Mouse (Mus musculus): ENCODE measurements around the gene Zbtb1.

Zbtb1 gene

DNA sequence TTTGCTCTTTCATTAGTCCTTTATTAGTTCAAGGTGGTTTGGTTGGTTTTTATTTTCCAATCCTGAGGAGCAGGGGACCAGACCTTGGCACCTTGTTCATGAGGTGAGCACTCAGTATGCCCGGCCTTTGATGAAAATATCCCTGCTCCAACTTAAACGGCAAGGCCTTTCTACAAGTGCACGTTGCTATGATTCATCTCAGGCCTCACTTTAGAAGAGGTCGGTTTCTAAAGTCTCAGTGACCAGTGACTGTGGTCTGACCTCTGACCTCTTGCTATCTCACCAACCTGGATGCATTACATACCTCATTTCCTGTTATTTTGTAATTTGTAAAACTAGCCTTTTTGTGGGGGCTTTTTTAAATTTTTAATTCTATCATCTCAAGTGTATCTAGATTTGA is 39.1 kb downstream of the Zbtb1 start:
- no peak for TF ChIP-seq GATA4 (IDR thresholded peaks at IDR 0.05; ENCODE audit: insufficient replicate concordance, low read length)

DNA sequence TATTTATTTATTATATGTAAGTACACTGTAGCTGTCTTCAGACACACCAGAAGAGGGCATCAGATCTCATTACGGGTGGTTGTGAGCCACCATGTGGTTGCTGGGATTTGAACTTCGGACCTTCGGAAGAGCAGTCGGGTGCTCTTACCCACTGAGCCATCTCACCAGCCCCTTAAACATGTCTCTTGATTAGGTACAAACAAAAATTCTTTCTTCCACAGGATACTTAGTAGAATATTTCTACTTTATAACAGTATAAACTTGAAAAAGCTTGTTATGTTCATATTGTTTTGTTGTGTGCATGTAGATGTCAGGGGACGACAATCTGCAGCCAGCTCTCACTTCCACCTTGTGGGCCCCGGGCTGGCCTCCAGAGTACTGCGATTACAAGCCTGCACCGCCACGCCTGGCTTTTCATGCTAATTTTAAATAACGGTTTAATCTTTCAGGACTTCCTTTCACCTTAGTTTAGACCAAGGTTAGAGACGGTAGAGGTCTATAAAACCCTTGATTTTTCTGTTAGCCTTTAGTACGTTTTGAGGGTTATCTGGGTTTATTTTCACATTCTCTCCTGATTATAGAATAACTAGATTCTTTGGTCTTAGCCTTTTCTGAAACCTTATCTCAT is 45.4 kb downstream of the Zbtb1 start:
- TF ChIP-seq GATA4 (IDR thresholded peaks at IDR 0.05; ENCODE audit: insufficient replicate concordance, low read length): no peak

DNA sequence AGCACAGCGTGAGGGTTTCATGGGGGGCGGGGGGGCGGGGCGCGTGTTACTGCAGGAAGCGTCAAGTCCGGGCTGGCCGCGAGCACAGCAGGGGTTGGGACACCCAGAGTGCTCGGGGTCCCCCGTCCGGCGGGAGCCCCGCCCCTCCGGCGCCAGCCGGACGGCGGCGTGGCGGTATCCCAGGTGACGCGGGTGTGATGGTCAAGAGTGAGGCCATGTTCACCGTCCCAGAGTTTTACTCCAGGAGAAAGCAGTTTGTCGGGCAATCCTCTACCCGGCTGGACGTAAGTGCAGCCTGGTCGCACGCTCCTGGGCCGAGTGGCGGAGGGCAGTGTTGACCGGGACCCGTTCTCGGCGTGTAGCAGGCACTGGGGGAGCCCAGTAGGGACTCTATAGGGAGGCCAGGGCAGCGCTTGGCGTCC is 47.4 kb downstream of the Zbtb1 start, which contains the start of gene Ppp1r36:
TSS of gene Ppp1r36 (plus strand) at position 106 of the 422 bp plus-strand sequence.
- no peak for TF ChIP-seq GATA4 (IDR thresholded peaks at IDR 0.05; ENCODE audit: insufficient replicate concordance, low read length)

DNA sequence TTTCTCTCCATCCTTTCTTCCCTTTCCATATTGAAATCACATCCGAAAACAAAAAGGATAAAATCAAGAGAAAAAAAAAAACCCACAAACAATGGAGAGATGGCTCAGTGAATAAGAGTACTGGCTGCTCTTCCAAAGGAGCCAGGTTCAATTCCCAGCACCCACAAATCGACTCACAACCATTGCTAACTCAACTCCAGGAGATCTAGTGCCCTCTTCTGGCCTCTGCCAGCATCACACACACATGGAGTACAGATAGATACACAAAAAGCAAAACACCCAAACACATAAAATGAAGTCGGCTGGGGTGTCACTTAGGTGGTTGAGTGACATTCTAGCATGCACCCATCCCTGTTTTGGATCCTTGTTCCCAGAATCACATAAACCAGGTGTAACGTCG is 48.3 kb downstream of the Zbtb1 start:
- no peak for TF ChIP-seq GATA4 (IDR thresholded peaks at IDR 0.05; ENCODE audit: insufficient replicate concordance, low read length)

DNA sequence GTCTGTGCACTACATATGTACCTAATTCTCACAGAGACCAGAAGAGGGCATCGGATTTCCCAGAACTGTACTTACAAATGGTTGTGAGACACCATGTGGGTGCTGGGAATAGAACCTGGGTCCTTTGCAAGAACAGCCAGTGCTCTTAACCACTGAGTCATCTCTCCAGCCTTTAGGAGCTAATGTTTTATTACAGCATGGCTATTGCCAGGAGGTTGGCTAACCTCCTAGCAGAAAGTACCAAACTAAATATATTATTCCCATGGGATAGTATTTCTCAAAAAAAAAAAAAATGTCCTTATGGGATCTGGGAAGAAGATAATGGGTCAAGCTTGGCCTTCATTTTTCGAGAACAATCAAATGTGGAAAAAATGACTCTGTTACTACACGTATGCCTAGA is 55.2 kb downstream of the Zbtb1 start:
- no peak for TF ChIP-seq GATA4 (IDR thresholded peaks at IDR 0.05; ENCODE audit: insufficient replicate concordance, low read length)

DNA sequence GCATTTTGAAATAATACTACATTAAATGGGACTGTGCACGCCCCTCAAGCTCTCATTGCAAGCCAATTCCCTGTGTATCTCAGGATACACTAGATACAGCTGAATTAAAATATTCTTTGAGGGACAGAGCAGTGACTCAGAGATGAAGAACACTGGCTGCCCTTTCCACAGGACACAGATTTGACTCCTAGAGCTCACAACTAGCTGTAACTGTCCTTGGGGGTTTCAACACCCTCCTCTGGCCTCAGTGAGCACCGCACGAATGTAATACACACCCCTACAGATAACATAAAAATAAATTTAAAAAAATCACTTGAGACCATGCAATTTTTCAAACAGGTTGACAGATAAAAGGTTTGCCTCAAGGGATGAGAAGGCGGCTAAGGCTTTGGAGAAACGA is 57.5 kb downstream of the Zbtb1 start:
- no peak for TF ChIP-seq GATA4 (IDR thresholded peaks at IDR 0.05; ENCODE audit: insufficient replicate concordance, low read length)

DNA sequence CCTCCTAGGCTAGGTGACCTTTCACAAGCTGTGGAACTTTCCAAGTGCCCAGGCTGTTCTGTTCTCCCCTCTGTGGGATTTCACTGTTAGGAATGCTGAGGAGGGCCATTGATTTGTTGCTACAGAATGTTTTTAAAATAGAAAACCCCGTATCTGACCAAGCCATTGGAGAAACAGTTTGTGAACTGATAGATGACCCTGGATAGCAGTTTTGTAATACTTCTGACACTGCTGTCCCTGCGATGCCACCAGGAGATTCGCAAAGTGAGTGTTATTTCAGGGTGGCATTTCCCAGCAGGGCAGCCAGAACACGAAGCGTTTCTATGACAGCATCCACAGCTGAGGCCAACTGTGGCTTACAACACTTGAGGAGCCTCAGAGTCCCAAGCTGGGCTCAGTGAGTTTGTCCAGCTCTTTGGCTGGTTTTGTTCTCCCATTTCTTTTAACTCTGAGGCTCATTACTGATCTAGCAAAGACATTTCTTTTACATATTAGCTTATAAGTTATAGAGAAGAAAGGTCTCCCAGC is 60.9 kb downstream of the Zbtb1 start:
- TF ChIP-seq GATA4 (IDR thresholded peaks at IDR 0.05; ENCODE audit: insufficient replicate concordance, low read length): peak; percentile 56; the same call in 1 of the 2 replicates

DNA sequence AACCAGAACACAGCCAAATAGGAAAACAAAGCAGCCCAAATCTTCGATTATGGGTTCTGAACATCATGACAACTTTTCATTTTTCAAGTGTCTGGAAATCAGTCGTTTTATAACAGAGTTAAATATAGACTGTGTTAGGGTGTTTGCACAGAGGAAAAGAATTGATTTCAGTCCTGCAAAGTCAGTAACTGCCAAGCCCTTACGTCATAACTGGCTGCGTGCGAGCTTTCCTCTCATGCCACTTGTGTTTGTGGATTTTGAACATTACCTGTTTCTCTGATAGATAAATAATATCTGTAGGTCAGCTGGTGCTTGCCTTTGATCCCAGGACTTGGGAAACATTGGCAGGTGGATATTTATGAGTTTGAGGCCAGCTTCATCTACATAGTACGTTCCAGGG is 61.4 kb downstream of the Zbtb1 start:
- 0 out of 2 replicates have a peak, but pooled peaks have one; percentile 13 for TF ChIP-seq GATA4 (IDR thresholded peaks at IDR 0.05; ENCODE audit: insufficient replicate concordance, low read length)

DNA sequence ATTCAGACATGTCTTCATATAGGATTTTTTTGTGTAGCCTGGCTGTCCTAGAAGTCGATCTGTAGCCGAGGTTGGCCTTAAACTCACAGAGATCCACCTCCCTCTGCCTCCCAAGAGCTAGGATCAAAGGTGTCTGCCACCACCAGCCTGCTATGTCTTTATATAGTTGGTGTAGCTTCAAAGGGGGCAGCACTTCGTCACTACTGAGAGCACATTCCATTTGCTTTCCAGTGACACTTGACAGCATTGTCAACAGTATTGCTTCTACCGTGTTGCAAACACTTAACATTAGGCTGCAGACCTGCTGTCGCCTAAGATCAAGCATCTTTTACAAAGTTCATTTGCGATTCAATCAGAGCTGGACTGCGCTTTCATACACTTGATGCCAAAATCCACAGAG is 64.0 kb downstream of the Zbtb1 start:
- no peak for TF ChIP-seq GATA4 (IDR thresholded peaks at IDR 0.05; ENCODE audit: insufficient replicate concordance, low read length)

DNA sequence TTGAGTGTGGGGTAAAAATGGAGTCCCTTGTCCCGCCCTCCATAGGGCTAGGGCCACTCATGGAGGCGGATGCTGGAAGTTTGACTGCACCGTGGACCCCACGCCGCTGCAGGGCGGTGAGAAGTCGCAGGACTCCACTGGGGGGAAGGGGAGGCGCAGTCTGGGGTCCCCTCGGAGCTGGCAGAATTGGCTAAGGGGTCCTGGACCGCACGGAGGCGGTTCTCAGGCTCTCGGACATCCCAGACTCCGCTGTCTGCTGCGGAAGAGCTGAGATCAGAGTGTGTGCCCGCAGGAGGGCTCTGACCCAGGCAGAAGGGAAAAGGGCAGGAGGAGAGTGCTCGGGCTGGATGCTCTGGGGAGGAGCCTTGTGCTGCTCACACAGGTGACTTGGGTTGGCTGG is 65.0 kb downstream of the Zbtb1 start:
- TF ChIP-seq GATA4 (IDR thresholded peaks at IDR 0.05; ENCODE audit: insufficient replicate concordance, low read length): no peak

DNA sequence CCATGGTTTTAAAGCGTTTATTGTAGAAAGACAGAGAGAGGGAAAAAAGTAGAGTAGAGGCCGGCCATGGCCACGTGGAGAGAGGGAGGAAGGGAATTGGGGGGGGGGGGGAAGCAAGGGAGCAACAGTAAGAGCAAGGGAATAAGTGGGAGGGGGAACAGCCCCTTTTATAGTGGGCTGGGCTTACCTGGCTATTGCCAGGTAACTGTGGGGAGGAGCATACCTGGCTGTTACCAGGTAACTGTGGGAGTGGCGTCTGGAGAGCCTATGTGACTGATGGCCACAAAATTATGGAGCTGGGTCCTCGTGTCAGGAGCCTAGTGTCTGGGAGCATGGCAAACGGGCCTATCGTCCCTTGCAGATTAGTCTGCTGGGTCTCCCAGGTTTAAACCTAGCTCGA is 65.5 kb downstream of the Zbtb1 start:
- no peak for TF ChIP-seq GATA4 (IDR thresholded peaks at IDR 0.05; ENCODE audit: insufficient replicate concordance, low read length)

DNA sequence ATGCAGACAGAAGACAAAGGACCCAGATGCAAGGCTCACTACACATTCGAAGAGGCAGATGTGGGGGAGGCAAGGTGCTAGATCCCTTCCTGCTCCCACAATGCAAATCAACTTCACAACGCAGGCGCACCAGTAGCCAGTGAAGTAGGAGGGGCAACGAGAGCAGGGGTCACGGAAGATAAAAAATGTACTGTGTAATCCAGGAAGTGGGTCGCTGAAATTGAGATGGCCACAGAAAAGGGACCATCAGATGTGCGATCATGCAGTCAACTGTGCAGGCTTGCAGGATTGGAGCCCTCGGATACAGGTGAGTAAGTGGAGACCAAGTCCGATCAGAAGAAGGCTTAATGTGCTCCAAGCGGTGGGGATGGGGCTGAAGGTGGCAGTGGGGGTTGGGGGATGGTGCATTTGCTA is 74.3 kb downstream of the Zbtb1 start:
- no peak for TF ChIP-seq GATA4 (IDR thresholded peaks at IDR 0.05; ENCODE audit: insufficient replicate concordance, low read length)

DNA sequence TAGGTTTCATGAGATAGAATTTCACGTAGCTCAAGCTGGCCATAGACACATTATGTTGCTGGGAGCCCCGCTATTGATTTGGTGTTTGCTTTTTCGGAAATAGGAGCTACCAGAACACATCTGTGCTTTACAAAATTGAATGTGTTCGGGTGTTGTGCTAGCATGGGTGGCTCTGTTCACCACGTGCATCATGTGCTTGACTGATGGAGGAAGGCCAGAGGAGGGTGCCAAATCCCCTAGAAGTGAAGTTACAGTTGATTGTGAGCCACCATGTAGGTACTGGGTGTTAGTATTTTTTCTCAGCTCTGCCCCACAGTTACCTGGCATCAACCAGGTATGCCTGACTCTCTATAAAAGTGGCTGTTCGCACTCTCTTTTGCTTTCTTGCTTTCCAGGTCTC is 74.8 kb downstream of the Zbtb1 start:
- TF ChIP-seq GATA4 (IDR thresholded peaks at IDR 0.05; ENCODE audit: insufficient replicate concordance, low read length): no peak

DNA sequence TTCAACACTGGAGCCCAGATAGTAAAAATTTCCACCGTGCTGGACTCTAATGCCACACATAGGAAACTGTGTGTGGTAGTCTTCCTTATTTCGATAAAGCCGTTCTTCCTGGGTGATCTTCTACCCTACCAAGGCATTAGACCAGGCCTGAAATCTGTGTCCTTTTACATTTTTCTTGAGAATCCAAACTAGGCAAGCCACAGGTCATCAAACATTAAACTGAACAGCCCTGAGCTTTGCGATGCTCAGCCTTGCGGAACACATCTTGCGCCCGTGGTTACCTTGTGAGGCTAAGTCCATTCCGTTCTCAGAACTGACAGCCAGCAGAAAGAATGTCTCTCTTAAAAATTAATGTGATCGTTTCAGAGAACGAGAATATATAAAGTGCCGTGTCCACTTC is 76.1 kb downstream of the Zbtb1 start:
- TF ChIP-seq GATA4 (IDR thresholded peaks at IDR 0.05; ENCODE audit: insufficient replicate concordance, low read length): no peak

Measured in liver, adult (tissue).